Mouse (Mus musculus) embryonic facial prominence, embryonic 13.5 days (tissue): Measurements from ENCODE around the gene Epha6. TPM values are rescaled to one million over a fixed set of nuclear protein-coding genes. Genes with fewer than 3 reads are reported as not detected.

Experiments used
- ATAC-seq: fragments of 200-750 bp; cut with Nextera tagmentation; 2 replicates; pipeline ENCODE4 v1.8.0; 2017; ENCODE audit warnings: low read depth; ENCODE audit not compliant: insufficient number of reproducible peaks, insufficient read depth, low FRiP score, low TSS enrichment
- H3K27ac ChIP-seq: fragments of 300-500 bp; sonication (generic); 2 replicates; pipeline ENCODE4 v1.5.1; 2015; ENCODE audit warnings: moderate library complexity, mild to moderate bottlenecking, inconsistent platforms
- H3K27me3 ChIP-seq: fragments of 300-500 bp; sonication (generic); 2 replicates; pipeline ENCODE4 v1.6.1; 2015; ENCODE audit warnings: mild to moderate bottlenecking, inconsistent platforms
- H3K36me3 ChIP-seq: fragments of 300-500 bp; sonication (generic); 2 replicates; pipeline ENCODE4 v1.6.1; 2015; ENCODE audit warnings: mild to moderate bottlenecking, inconsistent platforms
- H3K4me1 ChIP-seq: fragments of 300-500 bp; sonication (generic); 2 replicates; pipeline ENCODE4 v1.6.1; 2015; ENCODE audit warnings: inconsistent platforms
- H3K4me2 ChIP-seq: fragments of 300-500 bp; sonication (generic); 2 replicates; pipeline ENCODE4 v1.6.1; 2015; ENCODE audit warnings: moderate library complexity, mild to moderate bottlenecking, inconsistent platforms
- H3K4me3 ChIP-seq: fragments of 300-500 bp; sonication (generic); 2 replicates; pipeline ENCODE4 v1.5.1; 2015; ENCODE audit warnings: mild to moderate bottlenecking, inconsistent platforms
- H3K9ac ChIP-seq: fragments of 300-500 bp; sonication (generic); 2 replicates; pipeline ENCODE4 v1.6.1; 2015; ENCODE audit warnings: mild to moderate bottlenecking, inconsistent platforms
- H3K9me3 ChIP-seq: fragments of 300-500 bp; sonication (generic); 2 replicates; pipeline ENCODE4 v1.6.1; 2016; ENCODE audit warnings: inconsistent platforms
- WGBS: fragments of 180-500 bp; shearing (Covaris S2); methylation state at CpG from one replicate; pipeline ENCODE4 v1.1.7; 2015; ENCODE audit warnings: mixed read lengths; 5-methylcytosine and 5-hydroxymethylcytosine counted together
- polyA plus RNA-seq: library from polyadenylated mRNA; unstranded; fragments of >200 nt; fragmentation: Nextera tagmentation; extraction: Ambion mirVana; gene quantifications from 2 replicates; pipeline ENCODE4 v1.2.1, GENCODE M21; 2015

Gene Epha6
- polyA plus RNA-seq, 1 experiment from 2014 or later, result 0.76 TPM

- Histone ChIP-seq H3K4me3 (no peak overlapping the region), H3K4me1 (no peaks in the 10 kb centered on the region), H3K36me3 (no peaks in the 10 kb centered on the region), H3K4me2 (no peak overlapping the region), H3K9ac (no peak overlapping the region), H3K9me3 (no peaks in the 10 kb centered on the region), H3K27me3 (no peaks in the 10 kb centered on the region), H3K27ac (no peak overlapping the region)
- 68% methylated on average over 7 of the region's 7 CpGs for WGBS
- ATAC-seq, result no peak
Measured at GRCm38 (mm10) chr16:60258151-60258635, 347.1 kb downstream of the Epha6 start.

- Histone ChIP-seq H3K36me3 (no peaks in the 10 kb centered on the region), H3K4me2 (no peak overlapping the region), H3K27ac (no peak overlapping the region), H3K9me3 (no peaks in the 10 kb centered on the region), H3K27me3 (no peaks in the 10 kb centered on the region), H3K4me3 (no peak overlapping the region), H3K4me1 (no peaks in the 10 kb centered on the region), H3K9ac (no peak overlapping the region)
- 81% methylated on average over 2 of the region's 2 CpGs for WGBS
- no peak for ATAC-seq
Measured at GRCm38 (mm10) chr16:60257623-60258022, 347.7 kb downstream of the Epha6 start.

DNA sequence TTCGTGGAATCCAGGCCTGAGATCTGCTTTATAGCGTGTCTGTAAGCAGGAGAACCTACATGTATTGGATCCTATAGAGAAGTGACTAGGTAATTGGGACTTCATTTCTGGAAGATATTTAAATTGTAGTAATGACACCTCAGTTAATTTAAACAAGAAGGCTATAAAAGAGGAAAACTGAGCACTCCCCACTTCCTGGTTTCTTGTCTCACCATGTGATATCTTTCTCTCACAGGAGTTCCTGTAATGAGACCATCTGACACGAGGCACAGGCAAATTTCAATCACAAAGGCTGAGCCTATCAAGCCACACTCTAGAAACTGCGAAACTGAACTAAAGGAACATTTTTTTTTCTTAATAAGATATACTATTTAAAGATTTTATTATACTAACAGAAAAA is 348.3 kb downstream of the Epha6 start:
- Histone ChIP-seq H3K27ac (no peak overlapping the region), H3K36me3 (no peaks in the 10 kb centered on the region), H3K4me1 (no peaks in the 10 kb centered on the region), H3K9ac (no peak overlapping the region), H3K4me3 (no peak overlapping the region), H3K4me2 (no peak overlapping the region), H3K9me3 (no peaks in the 10 kb centered on the region), H3K27me3 (no peaks in the 10 kb centered on the region)
- ATAC-seq, result no peak
- 76% methylated on average over 4 of the region's 4 CpGs for WGBS

DNA sequence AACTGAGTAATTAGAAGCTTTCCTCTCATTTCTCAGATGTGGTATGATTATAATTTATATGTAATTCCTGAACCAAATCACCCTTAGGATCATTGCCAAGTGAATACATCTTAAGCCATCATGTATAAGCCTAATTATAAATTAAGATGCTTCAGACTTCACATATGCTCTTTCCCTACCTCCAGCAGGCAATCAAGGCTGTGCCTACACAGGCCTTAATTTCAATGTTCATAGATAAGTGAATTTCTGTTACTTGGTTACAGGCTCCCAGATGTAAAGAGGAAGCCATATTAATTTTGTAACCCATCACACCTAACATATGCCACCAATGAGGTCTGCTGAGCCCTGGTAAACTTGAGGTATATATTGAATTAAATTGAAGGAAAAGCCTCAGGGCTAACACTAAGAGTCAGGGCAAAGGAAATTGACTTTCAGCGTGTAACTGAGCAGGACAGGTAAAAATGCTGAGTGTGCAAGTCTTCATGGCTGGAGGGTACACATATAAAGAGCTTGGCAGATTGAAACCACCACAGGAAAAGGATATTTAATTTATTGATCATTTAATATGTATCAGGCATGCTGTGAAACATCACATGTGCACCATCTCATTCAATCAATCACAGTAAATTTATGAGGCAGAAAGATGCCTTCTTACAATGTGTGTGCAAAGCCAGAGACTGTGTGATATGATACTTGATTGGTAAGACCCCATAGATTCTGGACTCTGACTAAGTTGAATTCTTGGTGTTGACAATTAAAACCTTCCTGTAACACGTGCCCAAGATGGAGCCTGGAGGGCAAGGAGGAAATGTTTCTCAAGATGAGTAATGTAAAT is 365.8 kb downstream of the Epha6 start:
- H3K27ac ChIP-seq, result no peak overlapping the region
- WGBS, result 41% methylated on average over 2 of the region's 2 CpGs
- ATAC-seq, result no peak

GRCm38 (mm10) chr16:60233985-60234766 is 371.2 kb downstream of the Epha6 start:
- no peak overlapping the region for H3K4me2 ChIP-seq
- H3K4me3 ChIP-seq, result no peak overlapping the region
- H3K9me3 ChIP-seq, result no peaks in the 10 kb centered on the region
- no peaks in the 10 kb centered on the region for H3K4me1 ChIP-seq
- ATAC-seq, result no peak
- no peaks in the 10 kb centered on the region for H3K36me3 ChIP-seq
- no peaks in the 10 kb centered on the region for H3K27me3 ChIP-seq
- H3K9ac ChIP-seq, result no peak overlapping the region
- no peak overlapping the region for H3K27ac ChIP-seq
- WGBS, result 91% methylated on average over 5 of the region's 5 CpGs

More for the DNA sequence above, 365.8 kb downstream of the Epha6 start:
- H3K9me3 ChIP-seq, result no peaks in the 10 kb centered on the region
- no peak overlapping the region for H3K9ac ChIP-seq
- no peak overlapping the region for H3K4me3 ChIP-seq
- H3K27me3 ChIP-seq, result no peaks in the 10 kb centered on the region
- no peaks in the 10 kb centered on the region for H3K36me3 ChIP-seq
- H3K4me1 ChIP-seq, result no peaks in the 10 kb centered on the region
- H3K4me2 ChIP-seq, result no peak overlapping the region

DNA sequence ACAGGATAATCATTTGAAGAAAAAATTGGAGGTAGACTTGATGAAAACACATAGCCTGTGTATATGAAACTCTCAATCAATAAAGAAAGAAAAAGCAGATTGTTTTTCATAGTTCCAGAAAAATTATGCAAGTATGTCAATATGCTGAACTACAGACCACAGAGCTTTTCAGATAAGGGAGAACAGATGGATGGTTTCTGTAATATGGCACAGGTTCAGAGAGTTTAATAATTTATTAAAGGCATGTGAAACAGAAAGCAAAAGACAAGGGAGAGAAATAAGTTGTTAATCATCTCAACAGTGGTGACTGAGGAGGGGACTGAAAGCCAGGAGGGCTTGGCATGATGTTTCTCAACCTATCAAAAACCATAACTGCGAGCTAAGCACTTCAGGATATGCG is 372.3 kb downstream of the Epha6 start:
- H3K4me1 ChIP-seq, result no peaks in the 10 kb centered on the region
- WGBS, result 79% methylated on average over 2 of the region's 2 CpGs
- H3K27ac ChIP-seq, result no peak overlapping the region
- no peak overlapping the region for H3K4me2 ChIP-seq
- H3K9ac ChIP-seq, result no peak overlapping the region
- H3K27me3 ChIP-seq, result no peaks in the 10 kb centered on the region
- no peaks in the 10 kb centered on the region for H3K36me3 ChIP-seq
- H3K4me3 ChIP-seq, result no peak overlapping the region
- no peak for ATAC-seq
- no peaks in the 10 kb centered on the region for H3K9me3 ChIP-seq

DNA sequence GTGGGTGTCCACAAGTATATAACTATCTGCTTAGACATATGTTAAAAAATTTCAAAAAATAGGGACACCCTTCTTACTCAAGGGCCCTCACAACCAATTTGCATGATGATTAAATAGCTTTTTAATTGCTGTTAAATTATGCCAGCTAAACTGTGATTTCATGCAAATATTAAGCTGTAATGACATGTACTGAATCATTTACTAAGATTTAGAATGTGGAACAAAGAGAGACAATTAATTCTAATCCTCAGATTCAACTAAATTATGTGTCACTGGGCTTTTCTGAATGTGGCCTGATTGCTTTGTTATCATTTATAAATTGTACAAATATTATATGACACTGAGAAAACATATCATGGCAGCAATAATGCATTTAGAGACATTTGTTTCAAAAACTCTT is 396.2 kb downstream of the Epha6 start:
- no peak for ATAC-seq
- Histone ChIP-seq H3K4me3 (no peak overlapping the region), H3K9ac (no peak overlapping the region), H3K27ac (no peak overlapping the region), H3K27me3 (no peaks in the 10 kb centered on the region), H3K9me3 (no peaks in the 10 kb centered on the region), H3K36me3 (no peaks in the 10 kb centered on the region), H3K4me2 (no peak overlapping the region), H3K4me1 (no peaks in the 10 kb centered on the region)

- H3K4me3 ChIP-seq, result no peak overlapping the region
- no peak for ATAC-seq
- H3K4me1 ChIP-seq, result no peaks in the 10 kb centered on the region
- no peaks in the 10 kb centered on the region for H3K9me3 ChIP-seq
- H3K27ac ChIP-seq, result no peak overlapping the region
- 15% methylated on average over 3 of the region's 3 CpGs for WGBS
- no peak overlapping the region for H3K4me2 ChIP-seq
- no peak overlapping the region for H3K9ac ChIP-seq
- no peaks in the 10 kb centered on the region for H3K27me3 ChIP-seq
- H3K36me3 ChIP-seq, result no peaks in the 10 kb centered on the region
Measured at GRCm38 (mm10) chr16:60175580-60175979, 429.8 kb downstream of the Epha6 start.

GRCm38 (mm10) chr16:60152439-60152838 is 452.9 kb downstream of the Epha6 start:
- H3K4me3 ChIP-seq, result no peak overlapping the region
- no peaks in the 10 kb centered on the region for H3K9me3 ChIP-seq
- ATAC-seq, result no peak
- no peak overlapping the region for H3K9ac ChIP-seq
- no peaks in the 10 kb centered on the region for H3K4me1 ChIP-seq
- H3K27ac ChIP-seq, result no peak overlapping the region
- H3K27me3 ChIP-seq, result no peaks in the 10 kb centered on the region
- no peak overlapping the region for H3K4me2 ChIP-seq
- H3K36me3 ChIP-seq, result no peaks in the 10 kb centered on the region
- 45% methylated on average over 2 of the region's 2 CpGs for WGBS

DNA sequence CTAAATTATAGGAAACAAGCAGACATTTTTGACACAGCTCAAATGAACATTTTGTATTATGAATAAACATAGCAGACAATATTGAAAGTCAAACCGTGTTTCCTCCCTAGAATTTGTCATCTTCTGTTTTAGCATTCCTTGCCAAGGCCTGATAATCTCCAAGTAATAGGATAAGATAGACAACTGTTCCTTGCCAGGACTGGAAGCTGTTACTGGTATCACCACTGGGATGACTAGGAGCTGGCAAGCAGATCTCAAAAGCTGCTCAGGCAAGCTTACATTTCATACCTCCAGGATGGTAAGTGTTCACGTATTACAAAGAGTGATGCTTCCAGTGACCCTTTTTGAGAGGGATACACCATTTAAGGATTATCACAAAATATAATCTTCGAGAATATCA is 461.0 kb downstream of the Epha6 start:
- H3K9ac ChIP-seq, result no peak overlapping the region

DNA sequence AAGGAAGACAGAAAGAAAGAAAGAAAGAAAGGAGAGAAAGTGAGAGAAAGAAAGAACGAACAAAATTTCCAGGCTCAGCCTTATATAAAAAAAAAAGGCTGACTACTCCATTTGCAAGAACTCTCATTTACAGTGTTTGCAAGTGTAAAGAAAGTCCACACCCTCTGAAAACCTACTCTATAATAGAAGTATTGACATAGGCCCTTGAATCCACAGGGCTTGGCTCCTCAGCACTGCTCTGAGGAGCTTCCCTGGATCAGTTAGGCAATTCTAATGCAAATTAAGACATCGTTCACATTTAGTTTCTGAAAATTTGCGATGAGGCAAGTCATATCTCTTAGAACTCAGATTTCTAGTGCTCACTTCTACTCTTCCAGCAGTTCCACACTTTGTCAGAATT is 483.9 kb downstream of the Epha6 start:
- Histone ChIP-seq H3K4me2 (no peak overlapping the region), H3K27me3 (no peaks in the 10 kb centered on the region), H3K4me3 (no peak overlapping the region), H3K27ac (no peak overlapping the region), H3K9ac (no peak overlapping the region), H3K4me1 (no peaks in the 10 kb centered on the region), H3K36me3 (no peaks in the 10 kb centered on the region), H3K9me3 (no peaks in the 10 kb centered on the region)
- no peak for ATAC-seq
- 89% methylated on average over 3 of the region's 3 CpGs for whole genome bisulfite sequencing

More for the DNA sequence above, 461.0 kb downstream of the Epha6 start:
- Histone ChIP-seq H3K4me3 (no peak overlapping the region), H3K4me1 (no peaks in the 10 kb centered on the region), H3K4me2 (no peak overlapping the region), H3K9me3 (no peaks in the 10 kb centered on the region), H3K27ac (no peak overlapping the region), H3K36me3 (no peaks in the 10 kb centered on the region), H3K27me3 (no peaks in the 10 kb centered on the region)
- WGBS, result 73% methylated on average over 3 of the region's 3 CpGs
- ATAC-seq, result no peak

GRCm38 (mm10) chr16:60102210-60102609 is 503.1 kb downstream of the Epha6 start:
- no peaks in the 10 kb centered on the region for H3K9me3 ChIP-seq
- H3K4me1 ChIP-seq, result no peaks in the 10 kb centered on the region
- no peaks in the 10 kb centered on the region for H3K36me3 ChIP-seq
- H3K4me2 ChIP-seq, result no peak overlapping the region
- no peak overlapping the region for H3K4me3 ChIP-seq
- no peak overlapping the region for H3K9ac ChIP-seq
- WGBS, result 65% methylated on average over 3 of the region's 3 CpGs
- no peak for ATAC-seq
- no peak overlapping the region for H3K27ac ChIP-seq
- no peaks in the 10 kb centered on the region for H3K27me3 ChIP-seq
